Mouse (Mus musculus) C2C12 (cell line): ENCODE results near the gene Gm15517.

Experiments
- CEBPB ChIP-seq: IDR thresholded peaks from one replicate; pipeline ENCODE4 v1.6.1; 2011; ENCODE audit warnings: low read depth, mild to moderate bottlenecking, control low read depth, moderate library complexity
- CTCF ChIP-seq: IDR thresholded peaks from one replicate; pipeline ENCODE4 v1.5.1; 2011; ENCODE audit not compliant: control insufficient read depth, insufficient read depth, insufficient read length
- FOSL1 ChIP-seq: IDR thresholded peaks from one replicate; pipeline ENCODE4 v1.8.0; 2011; ENCODE audit warnings: mild to moderate bottlenecking, low read length; ENCODE audit not compliant: poor library complexity, insufficient read depth, severe bottlenecking
- MAX ChIP-seq: IDR thresholded peaks from one replicate; pipeline ENCODE4 v1.6.1; 2011; ENCODE audit warnings: mild to moderate bottlenecking, control low read depth
- MYOG ChIP-seq: IDR thresholded peaks from one replicate; pipeline ENCODE4 v1.6.1; 2011; ENCODE audit not compliant: control insufficient read depth, insufficient read length; ENCODE audit errors: extremely low read depth
- USF1 ChIP-seq: IDR thresholded peaks from one replicate; pipeline ENCODE4 v1.6.1; 2011; ENCODE audit warnings: low read depth, mild to moderate bottlenecking, control low read depth, moderate library complexity

DNA sequence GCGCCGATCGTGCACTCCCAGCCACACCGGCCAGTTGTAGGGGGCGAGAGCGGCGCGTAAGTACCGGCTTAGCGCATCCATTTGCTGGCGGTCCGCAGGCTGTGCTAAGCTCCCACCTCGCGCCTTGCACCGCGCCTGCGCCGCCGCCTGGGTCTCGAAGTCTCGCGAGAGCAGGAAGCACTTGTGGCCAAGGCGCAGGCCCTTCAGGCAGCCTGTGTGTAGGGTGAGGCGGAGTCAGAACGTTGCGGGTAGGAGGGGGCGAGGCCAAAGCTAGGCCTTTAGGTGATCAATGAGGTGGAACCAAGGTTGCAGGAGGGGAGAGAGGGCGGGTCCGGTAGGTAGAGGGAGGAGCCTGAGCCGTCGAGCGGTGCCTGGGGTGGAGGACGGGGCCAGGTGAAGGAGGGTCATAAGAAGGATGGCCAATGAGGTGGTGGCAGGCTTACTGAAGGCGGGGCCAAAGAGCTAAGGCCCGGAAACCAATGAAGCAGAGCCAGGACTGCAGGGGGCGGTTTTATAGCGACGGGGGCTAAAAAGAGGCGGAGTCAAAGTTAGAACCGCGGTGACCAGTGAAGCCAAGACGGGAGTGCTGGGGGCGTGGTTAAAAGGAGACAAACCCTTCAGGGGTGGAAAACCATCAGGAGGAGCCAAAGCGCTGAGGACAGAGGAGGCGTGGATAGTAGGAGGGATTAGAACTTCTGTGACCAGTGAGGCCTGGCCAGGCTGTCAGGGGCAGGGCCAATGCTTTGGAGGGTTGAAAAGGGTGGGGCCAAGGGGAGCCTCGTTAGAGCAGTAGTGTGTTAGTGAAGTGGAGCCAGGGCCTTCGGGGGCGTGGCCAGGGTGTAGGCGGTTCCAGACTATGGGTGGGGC is 43.8 kb downstream of the Gm15517 start:
- no peak for TF ChIP-seq USF1
- no peak for TF ChIP-seq FOSL1
- no peak for TF ChIP-seq CTCF
- no peak for TF ChIP-seq MAX
- no peak for TF ChIP-seq CEBPB
- no peak for TF ChIP-seq MYOG
